Mouse (Mus musculus) thymus, adult 18-20 months (tissue): ENCODE results near the gene Chrna10.

Experiments used
- DNase-seq, 2 experiments: peaks; one replicate each; pipeline ENCODE4 v3.0.0; 2022; ENCODE audit warnings: mixed read lengths in 2 of 2

Chrna10 gene

DNA sequence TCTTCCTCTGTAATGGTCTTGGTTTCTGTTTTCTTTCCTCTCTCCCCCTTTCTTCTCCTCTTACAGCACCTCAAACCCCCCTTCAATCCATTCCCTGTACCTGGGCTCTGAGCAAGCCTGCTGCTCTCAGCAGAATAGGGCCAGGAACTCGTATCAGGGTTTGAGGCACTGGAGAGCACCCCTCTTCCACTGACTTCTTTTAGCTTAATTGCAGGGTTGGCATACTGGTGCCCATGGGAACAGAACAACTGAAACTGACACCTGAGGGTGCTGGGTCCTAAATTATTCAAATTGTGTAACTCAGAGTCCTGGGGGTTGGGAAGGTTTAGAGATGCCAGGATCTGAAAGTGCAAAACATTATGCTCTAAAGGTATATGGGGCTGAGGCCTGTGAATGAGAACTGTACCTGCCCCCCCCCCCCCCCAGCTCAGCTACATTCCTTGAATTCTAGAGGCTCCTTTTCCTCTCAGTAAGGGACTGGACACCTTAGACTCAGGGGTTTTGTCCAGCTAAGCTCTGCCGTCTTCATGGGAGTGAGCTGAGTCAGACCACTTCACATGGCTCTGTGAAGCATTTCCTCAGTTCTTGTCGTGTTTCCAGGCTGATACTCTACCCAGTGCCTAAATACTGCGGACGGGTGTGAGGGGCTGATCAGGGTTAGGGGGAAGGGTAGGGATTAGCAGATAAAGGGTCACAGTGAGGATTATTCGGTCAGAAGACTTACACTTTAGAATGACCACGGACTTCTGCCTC, at the start of gene Chrna10:
Gene Chrna10 (minus strand): TSS at position 250 of the 753 bp plus-strand sequence.
- DNase-seq = no peak

- no peak for DNase-seq
Observed at GRCm38 (mm10) chr7:102153691-102154090, 37.1 kb upstream of the Chrna10 start.

DNA sequence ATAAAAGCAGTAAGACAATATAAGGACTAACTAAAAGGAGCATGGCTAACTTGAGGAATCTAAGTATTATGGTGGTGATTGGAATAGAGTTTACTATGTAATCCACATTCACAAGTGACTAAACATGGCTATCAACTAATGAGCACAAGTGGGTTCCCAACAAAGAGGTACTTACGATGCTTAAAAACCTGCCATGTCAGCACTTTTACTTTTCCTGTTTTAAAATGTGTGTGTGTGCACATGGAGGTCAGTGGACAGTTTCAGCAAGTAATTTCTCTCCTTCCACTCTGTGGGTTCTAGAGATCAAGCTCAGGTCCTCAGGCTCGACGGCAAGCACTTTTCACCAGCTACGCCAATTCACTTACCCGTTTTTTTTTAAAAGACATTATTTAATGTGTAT, 21.3 kb upstream of the Chrna10 start:
- no peak for DNase-seq

DNA sequence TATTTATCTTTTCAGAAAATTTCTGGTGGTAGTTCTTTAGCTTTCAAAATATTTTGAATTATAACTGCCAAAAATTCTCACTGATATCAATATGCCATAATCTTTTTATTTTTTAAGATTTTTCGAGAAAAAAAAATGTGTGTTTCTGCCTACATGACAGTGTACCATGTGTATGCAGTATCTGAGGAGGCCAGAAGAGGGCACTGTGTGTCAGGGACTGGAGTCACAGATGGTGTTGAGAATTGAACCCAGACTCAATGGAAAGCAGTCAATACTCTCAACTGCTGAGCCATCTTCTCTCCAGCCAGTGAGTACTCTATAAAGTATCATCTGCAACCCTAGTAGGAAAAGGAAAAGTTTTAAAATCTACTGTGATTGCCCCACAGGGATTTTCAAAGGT, 20.8 kb upstream of the Chrna10 start:
- DNase-seq = no peak

GRCm38 (mm10) chr7:102132395-102132794, 15.8 kb upstream of the Chrna10 start:
- no peak for DNase-seq

- no peak for DNase-seq
Observed at GRCm38 (mm10) chr7:102120326-102120725, 3.7 kb upstream of the Chrna10 start.

DNA sequence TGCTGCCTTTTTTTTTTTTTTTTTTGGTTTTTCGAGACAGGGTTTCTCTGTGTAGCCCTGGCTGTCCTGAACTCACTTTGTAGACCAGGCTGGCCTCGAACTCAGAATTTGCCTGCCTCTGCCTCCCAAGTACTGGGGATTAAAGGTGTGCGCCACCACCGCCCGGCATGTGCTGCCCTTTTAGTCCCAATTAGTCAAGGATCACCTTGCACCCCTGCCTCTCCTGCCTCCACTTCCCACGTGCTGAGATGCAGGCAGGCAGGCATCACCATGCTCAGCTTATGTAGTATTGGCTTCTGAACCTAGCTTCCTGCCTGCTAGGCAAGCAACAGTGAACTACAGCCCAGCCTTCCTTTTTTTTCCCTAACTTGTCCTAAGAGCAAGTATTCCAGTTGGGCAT, 754 bp upstream of the Chrna10 start:
- DNase-seq = no peak

DNA sequence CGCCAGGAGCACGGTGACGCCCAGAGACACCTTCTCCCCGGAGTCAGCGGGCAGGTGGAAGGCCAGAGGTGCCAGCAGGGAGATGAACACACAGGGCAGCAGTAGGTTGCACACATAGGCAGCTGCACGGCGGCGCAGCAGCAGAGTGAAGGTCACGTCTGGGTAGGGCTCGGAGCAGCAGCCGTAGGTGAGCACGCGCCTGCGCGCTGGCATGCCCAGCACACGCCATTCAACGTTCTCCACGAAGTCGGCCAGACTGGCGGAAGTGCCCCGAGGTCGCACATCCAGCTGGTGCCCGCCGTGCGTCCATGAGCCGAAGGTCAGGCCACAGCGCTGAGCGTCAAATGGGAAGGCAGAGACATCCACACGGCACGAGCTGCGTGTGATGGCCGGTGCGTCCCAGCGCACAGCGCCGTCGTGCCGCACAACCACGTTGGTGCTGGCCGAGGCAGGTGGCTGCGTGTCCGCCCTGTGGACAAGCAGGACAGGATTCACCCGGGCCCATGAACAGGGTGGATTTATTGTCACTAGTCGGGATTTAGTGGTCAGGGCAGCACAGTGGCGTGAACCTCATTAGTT, 3.4 kb downstream of the Chrna10 start:
- no peak for DNase-seq

DNA sequence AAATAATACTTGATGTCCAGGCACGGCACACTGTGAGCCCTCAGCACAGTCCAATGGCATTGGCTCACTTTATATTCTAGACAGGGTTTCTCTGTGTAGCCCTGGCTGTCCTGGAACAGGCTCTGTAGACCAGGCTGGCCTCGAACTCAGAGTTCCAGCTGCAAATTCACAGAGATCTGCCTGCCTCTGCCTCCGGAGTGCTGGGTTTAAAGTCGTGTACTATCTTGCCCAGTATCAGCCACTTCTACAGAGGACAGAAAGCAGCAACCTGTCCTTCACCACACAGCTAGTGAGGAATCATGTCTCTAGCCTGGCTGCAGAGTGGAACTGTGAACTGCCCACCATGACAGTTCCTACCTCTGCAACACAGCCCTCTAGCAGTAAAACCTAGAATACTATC, 6.9 kb downstream of the Chrna10 start:
- no peak for DNase-seq

DNA sequence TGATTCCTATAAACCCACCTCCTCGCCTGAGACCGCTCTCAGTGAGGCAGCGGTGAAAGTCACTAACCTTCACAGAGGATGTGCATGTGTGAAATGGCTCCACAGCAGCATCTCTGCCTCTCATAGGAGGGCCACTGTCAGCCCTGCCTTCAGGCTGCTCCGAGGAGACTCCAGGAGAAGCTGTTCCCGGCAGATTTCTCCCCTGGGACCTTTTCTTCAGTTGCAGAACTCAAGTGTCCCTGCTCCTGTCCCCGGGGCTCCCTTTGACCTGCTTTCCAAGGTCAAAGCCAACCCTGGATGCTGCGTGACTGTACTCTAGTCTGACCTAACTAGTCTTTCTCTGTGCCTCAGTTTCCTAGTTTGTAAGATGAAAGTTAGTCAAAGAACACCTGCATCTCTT, 7.5 kb downstream of the Chrna10 start, which contains the start of gene Art5:
Gene Art5 (minus strand): TSS at position 319 of the 400 bp plus-strand sequence.
- DNase-seq = no peak

DNA sequence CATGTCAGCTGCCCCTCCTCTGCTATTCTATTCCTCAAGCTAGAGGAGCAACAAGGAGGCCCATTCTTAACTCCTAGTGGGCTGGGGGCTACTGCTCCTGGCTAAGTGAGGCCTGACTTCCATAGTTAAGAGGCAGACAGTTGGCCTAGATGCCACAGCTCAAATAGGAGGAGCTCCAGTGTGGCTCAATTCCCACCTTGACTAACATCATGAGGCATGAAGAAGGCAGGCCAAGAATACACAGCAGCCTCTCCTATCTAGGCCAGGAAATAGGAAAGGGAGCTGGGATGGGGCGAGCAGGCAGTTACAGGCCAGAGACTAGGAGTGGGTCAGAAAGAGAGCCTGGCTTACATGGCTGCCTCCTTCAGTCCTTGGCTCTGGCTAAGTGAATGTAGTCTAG, 8.4 kb downstream of the Chrna10 start:
- no peak for DNase-seq

GRCm38 (mm10) chr7:102106700-102107141, 9.9 kb downstream of the Chrna10 start:
- DNase-seq = peak; percentile 25 to 54

DNA sequence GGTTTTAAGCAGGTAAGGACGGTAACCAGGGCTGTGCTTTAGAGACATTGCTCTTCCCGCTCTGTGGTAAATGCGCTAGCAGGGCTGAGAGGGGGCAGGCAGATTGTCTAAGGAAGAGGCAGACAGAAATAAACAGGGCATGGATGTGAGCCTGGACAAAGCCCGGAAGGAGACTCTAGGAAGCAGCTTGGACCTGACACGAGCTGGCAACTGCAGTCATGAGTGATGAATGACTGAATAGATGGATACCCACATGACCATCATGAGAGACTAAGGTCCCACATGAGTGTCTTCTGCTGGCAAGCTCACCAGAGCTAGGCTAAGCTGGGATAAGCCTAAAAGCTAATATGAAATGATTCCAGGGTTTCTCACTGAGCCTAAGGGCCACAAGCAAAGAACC, 12.5 kb downstream of the Chrna10 start:
- no peak for DNase-seq

GRCm38 (mm10) chr7:102103555-102103954, 13.1 kb downstream of the Chrna10 start:
- DNase-seq = no peak

DNA sequence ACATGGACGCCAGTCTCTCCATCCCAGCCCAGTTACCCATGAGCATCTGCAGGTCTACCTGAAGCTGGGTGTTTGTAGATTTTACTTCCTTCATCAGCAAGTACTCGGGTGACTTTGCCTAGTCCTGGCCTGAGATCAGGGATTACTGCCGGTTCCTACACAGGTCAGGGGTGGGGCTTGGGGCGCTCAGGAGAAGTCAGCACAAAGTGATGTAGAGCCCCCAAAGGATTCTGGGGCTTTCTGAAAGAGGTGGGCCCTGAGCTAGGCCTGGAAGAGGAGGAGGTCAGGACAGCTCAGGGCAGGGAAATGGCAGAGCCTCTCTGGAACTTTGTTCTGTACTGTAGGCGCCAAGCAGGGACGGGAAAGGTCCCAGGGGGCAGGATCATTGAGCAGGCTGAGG, 13.9 kb downstream of the Chrna10 start:
- DNase-seq = no peak

DNA sequence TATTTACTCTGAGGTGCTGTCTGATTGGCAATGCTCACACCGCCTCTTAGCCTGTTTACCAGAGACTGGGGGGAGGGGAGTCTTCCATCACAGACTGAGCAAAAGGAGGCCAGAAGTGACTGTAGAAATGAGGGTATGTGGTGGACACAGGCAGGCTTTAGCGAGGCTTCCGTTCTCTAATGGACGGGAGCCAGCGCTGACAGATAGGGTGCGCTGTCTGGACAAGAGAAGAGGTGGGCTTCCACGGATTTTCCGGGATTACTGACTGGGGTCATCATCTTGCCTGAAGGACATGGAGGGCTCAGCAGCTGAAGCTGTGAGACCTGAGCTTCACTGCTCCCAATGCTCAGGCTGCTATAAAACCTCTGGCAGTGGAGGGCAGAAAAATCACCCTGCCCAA, 14.4 kb downstream of the Chrna10 start:
- DNase-seq = no peak

DNA sequence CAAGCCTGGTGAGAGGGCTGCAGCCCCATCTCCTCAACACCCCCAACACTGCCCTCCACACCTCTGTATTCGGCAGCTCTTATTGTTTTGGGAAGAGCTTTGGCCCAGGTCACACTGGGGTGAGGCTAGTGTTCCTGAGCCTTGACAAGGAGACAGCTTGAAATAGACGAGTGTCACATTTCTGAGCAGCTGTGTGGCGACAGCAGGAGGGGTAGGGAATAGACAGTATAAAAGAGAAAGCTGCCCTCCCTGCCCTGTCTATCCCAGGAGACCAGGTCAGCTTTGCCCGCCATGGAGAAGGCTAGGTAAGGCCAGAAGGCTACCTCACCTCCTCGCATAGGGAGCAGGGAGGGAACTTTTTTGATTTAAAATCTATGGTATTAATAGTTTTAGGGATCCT, 15.1 kb downstream of the Chrna10 start, which contains the start of gene Art1:
Gene Art1 (plus strand): TSS at position 257 of the 400 bp plus-strand sequence.
- DNase-seq = no peak

- DNase-seq = no peak
Observed at GRCm38 (mm10) chr7:102100868-102101267, 15.8 kb downstream of the Chrna10 start.

- peak; percentile 33 to 35 for DNase-seq
Observed at GRCm38 (mm10) chr7:102099760-102100661, 16.6 kb downstream of the Chrna10 start.

DNA sequence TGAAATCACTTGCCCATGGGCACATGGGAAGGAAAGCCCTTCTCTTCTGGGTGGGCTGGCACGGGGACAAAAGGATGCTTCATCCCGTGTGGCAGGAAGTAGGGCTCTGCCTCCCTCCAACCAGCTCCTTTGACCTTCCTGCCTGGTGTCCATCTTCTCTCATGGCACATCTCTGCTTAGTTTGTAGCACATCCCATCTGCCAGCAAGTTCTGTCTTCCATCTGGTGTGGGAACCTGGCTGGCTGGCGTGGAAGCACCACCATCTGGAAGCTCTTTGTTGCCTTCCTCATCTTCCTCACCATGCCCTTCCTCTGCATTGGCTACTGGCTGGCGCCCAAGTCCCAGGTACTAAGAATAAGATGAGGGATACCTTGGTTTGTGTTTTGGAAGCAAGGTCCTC, 29.3 kb downstream of the Chrna10 start:
- no peak for DNase-seq

DNA sequence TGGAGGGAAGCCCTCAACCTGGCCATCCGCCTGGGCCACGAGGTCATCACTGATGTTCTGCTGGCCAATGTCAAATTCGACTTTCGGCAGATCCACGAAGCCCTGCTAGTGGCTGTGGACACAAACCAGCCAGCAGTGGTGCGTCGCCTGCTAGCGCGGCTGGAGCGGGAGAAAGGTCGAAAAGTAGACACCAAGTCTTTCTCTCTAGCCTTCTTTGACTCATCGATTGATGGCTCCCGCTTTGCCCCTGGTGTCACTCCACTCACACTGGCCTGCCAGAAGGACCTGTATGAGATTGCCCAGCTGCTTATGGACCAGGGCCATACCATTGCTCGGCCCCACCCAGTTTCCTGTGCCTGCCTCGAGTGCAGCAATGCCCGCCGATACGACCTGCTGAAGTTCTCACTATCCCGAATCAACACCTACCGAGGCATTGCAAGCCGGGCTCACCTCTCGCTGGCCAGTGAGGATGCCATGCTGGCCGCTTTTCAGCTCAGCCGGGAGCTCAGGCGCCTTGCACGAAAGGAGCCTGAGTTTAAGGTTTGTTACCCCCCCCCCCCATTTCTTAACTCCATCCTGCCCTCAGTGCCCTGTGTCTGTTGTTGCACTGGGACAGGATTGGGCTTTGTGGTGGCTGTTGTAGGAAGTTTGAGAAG, 32.5 kb downstream of the Chrna10 start:
- DNase-seq = no peak

DNA sequence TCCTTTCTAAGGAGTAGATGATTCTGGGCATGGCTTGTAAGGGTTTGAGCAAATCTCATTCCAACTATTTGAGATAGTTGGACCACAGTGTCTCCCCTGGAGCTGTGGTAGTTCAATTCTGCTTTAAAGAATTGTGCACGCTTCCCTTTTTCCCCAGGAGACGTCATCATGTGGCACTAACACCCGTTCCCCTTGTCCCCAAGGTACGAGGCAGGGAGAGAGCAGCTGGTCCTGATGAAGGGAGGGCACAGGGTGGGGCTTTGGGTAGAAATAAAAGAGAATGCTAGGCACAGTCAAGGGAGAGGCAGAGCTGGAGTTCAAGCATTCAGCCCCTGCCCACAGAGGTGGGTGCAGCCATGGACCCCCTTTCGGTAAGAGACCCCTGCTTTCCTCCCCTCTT, 33.8 kb downstream of the Chrna10 start, which contains the start of gene Trpc2:
Gene Trpc2 (plus strand): TSS at position 301 of the 400 bp plus-strand sequence.
- no peak for DNase-seq

GRCm38 (mm10) chr7:102081784-102082183, 34.8 kb downstream of the Chrna10 start:
- no peak for DNase-seq
